ENCODE assay signal across 14 mouse cellular contexts in genomic region chr6:50960341-50960740, GRCm38 (mm10).
"Had no signal": no experiment of that assay in that cellular context is flagged by ENCODE, and none has a peak within 500 bp of the region (broad histone marks: within the 10 kb centered on the region; RNA-seq: fewer than 3 reads in every experiment).

No protein-coding gene starts in this region.

- ATAC-seq: liver, embryonic 12.5 days had no signal

- H3K27me3 ChIP-seq: limb, embryonic 15.5 days; liver, embryonic 12.5 days; midbrain, embryonic 12.5 days had no signal

- H3K4me1 ChIP-seq: liver, embryonic 12.5 days; megakaryocyte, embryonic 14.5 days; midbrain, embryonic 12.5 days had no signal

- H3K9ac ChIP-seq: limb, embryonic 15.5 days; liver, embryonic 12.5 days; lung, embryonic 14.5 days; midbrain, embryonic 12.5 days had no signal

- H3K36me3 ChIP-seq: limb, embryonic 15.5 days; liver, embryonic 12.5 days; midbrain, embryonic 12.5 days had no signal

- H3K4me3 ChIP-seq: left cerebral cortex, adult 2 months; limb, embryonic 15.5 days; liver, embryonic 12.5 days; megakaryocyte, embryonic 14.5 days; midbrain, embryonic 12.5 days had no signal

- H3K4me2 ChIP-seq: limb, embryonic 15.5 days; liver, embryonic 12.5 days; lung, embryonic 14.5 days; midbrain, embryonic 12.5 days had no signal

- H3K9me3 ChIP-seq: limb, embryonic 15.5 days; liver, embryonic 12.5 days; megakaryocyte, embryonic 14.5 days; midbrain, embryonic 12.5 days had no signal

- H3K27ac ChIP-seq: left cerebral cortex, adult 2 months; limb, embryonic 15.5 days; liver, embryonic 12.5 days; midbrain, embryonic 12.5 days; stomach, postnatal 0 days had no signal

- DNase-seq: kidney, postnatal 10 days; kidney, postnatal 4 days; lung, embryonic 14.5 days; lung, postnatal 10 days; lung, postnatal 4 days; right cerebral cortex, adult 18-20 months; right cerebral cortex, postnatal 25 days; thymus, postnatal 4 days had no signal
